Mouse (Mus musculus) olfactory bulb, adult 2 months (tissue): ENCODE measurements around the gene Dctpp1. TPM values are rescaled to one million over a fixed set of nuclear protein-coding genes. Genes with fewer than 3 reads are reported as not detected.
"Not testable (repeated sequence)": the region's sequence is repeated elsewhere in the genome, so short reads cannot be mapped to it uniquely, and the experiment has no call there.

Experiments
- H3K27ac ChIP-seq: fragments of 200-500 bp; 2 replicates; pipeline ENCODE4 v1.5.1; 2012; ENCODE audit warnings: low read depth, low read length; ENCODE audit not compliant: insufficient read depth
- H3K4me1 ChIP-seq: fragments of 200-500 bp; 2 replicates; pipeline ENCODE4 v1.6.1; 2012; ENCODE audit warnings: low read length; ENCODE audit not compliant: control insufficient read depth, insufficient read depth
- H3K4me3 ChIP-seq: fragments of 200-500 bp; 2 replicates; pipeline ENCODE4 v1.5.1; 2012; ENCODE audit warnings: mild to moderate bottlenecking, low read depth, low read length, moderate library complexity; ENCODE audit not compliant: insufficient read depth
- CTCF ChIP-seq: fragments of 200-500 bp; IDR thresholded peaks from 2 replicates; pipeline ENCODE4 v1.5.1; 2012; ENCODE audit warnings: low read depth, mild to moderate bottlenecking, low read length, moderate library complexity; ENCODE audit not compliant: insufficient read depth
- POLR2A ChIP-seq: fragments of 200-500 bp; IDR thresholded peaks from 2 replicates; pipeline ENCODE4 v1.6.1; 2012; ENCODE audit warnings: mild to moderate bottlenecking, low read depth, low read length, moderate library complexity; ENCODE audit not compliant: insufficient read depth
- WGBS: fragments of 180-500 bp; shearing (Covaris S2); methylation state at CpG from one replicate; pipeline ENCODE4 v1.1.7; 2018; 5-methylcytosine and 5-hydroxymethylcytosine counted together
- polyA plus RNA-seq: library from polyadenylated mRNA; stranded (reverse); fragments of >200 nt; gene quantifications from 2 replicates; pipeline ENCODE4 v1.2.4, GENCODE M21; 2012; ENCODE audit warnings: low replicate concordance; ENCODE audit not compliant: missing spikeins, insufficient read depth, insufficient read length

Dctpp1 gene
- polyA plus RNA-seq, 1 experiment: not detected

- no peak overlapping the region for H3K27ac ChIP-seq
- TF ChIP-seq POLR2A: no peak
- TF ChIP-seq CTCF: no peak
- H3K4me1 ChIP-seq: peaks cover 2% of the 10 kb centered on the region; the same call in 1 of the 2 replicates
- 100% methylated on average over 2 of the region's 2 CpGs for WGBS
- H3K4me3 ChIP-seq: no peak overlapping the region
These were observed 4.5 kb downstream of the Dctpp1 start for GRCm38 (mm10) chr7:127255965-127256364.

- TF ChIP-seq POLR2A (no peak), CTCF (no peak)
- H3K4me1 ChIP-seq: peaks cover 2% of the 10 kb centered on the region; the same call in 1 of the 2 replicates
- 26% methylated on average over 4 of the region's 4 CpGs for WGBS
- no peak overlapping the region for H3K27ac ChIP-seq
- H3K4me3 ChIP-seq: no peak overlapping the region
These were observed 5.5 kb downstream of the Dctpp1 start for GRCm38 (mm10) chr7:127255008-127255407.

- under 1% methylated on average over 136 of the region's 136 CpGs for WGBS
- H3K27ac ChIP-seq: peak overlapping the region; percentile 75
- peak overlapping the region; percentile 53 for H3K4me3 ChIP-seq
- TF ChIP-seq CTCF (no peak), POLR2A (peak; percentile 76)
- peaks cover 2% of the 10 kb centered on the region; the same call in 1 of the 2 replicates for H3K4me1 ChIP-seq
These were observed 6.4 kb downstream of the Dctpp1 start for GRCm38 (mm10) chr7:127253821-127254769.

GRCm38 (mm10) chr7:127253341-127253740 lies 7.2 kb downstream of the Dctpp1 start:
- H3K4me3 ChIP-seq: peak overlapping the region; percentile 53

GRCm38 (mm10) chr7:127252414-127252813 lies 8.1 kb downstream of the Dctpp1 start:
- TF ChIP-seq CTCF (no peak), POLR2A (no peak)
- Histone ChIP-seq H3K27ac (no peak overlapping the region), H3K4me3 (no peak overlapping the region), H3K4me1 (peaks cover 2% of the 10 kb centered on the region; the same call in 1 of the 2 replicates)
- WGBS: 80% methylated on average over 2 of the region's 2 CpGs

More at GRCm38 (mm10) chr7:127253341-127253740, 7.2 kb downstream of the Dctpp1 start:
- Histone ChIP-seq H3K27ac (peak overlapping the region; percentile 62), H3K4me1 (peaks cover 2% of the 10 kb centered on the region; the same call in 1 of the 2 replicates)
- TF ChIP-seq CTCF (no peak), POLR2A (no peak)
- WGBS: 79% methylated on average over 6 of the region's 6 CpGs

GRCm38 (mm10) chr7:127250511-127250910 lies 10.0 kb downstream of the Dctpp1 start:
- WGBS: 89% methylated on average over 8 of the region's 8 CpGs
- not testable (repeated sequence) for H3K4me3 ChIP-seq, H3K4me1 ChIP-seq, H3K27ac ChIP-seq

- 6% methylated on average over 29 of the region's 33 CpGs for WGBS
- Histone ChIP-seq H3K4me1 (peaks cover 14% of the 10 kb centered on the region), H3K4me3 (peak overlapping the region; percentile 73), H3K27ac (peak overlapping the region; percentile 81)
- no peak for TF ChIP-seq CTCF
- TF ChIP-seq POLR2A: no peak; the same call in 1 of the 2 replicates
These were observed 15.6 kb downstream of the Dctpp1 start for GRCm38 (mm10) chr7:127244658-127245510.

- Histone ChIP-seq H3K27ac (peak within 1 kb of the TSS; percentile 81), H3K4me3 (peak within 1 kb of the TSS; percentile 73), H3K4me1 (peaks cover 14% of the 10 kb centered on the region)
- WGBS: under 1% methylated on average over 56 of the region's 56 CpGs
- TF ChIP-seq POLR2A (peak; percentile 56), CTCF (peak; percentile 10; the same call in 1 of the 2 replicates)
These were observed 16.4 kb downstream of the Dctpp1 start, which contains the start of gene Zfp771 for GRCm38 (mm10) chr7:127243870-127244657. Gene Zfp771, plus strand, starts transcription at chr7:127244274.
